Mouse (Mus musculus): Measurements from ENCODE around the gene Gucd1.

The Gucd1 gene

GRCm38 (mm10) chr10:75316908-75317761 lies 200.6 kb downstream of the Gucd1 start:
- DNase-seq = peak; percentile 40 to 55

GRCm38 (mm10) chr10:75316872-75316907 lies 201.1 kb downstream of the Gucd1 start, which contains the start of gene Adora2a:
Adora2a (plus strand) TSS chr10:75316877.
- DNase-seq = no peak

- DNase-seq = no peak
Measured at GRCm38 (mm10) chr10:75316472-75316871, 201.3 kb downstream of the Gucd1 start.

GRCm38 (mm10) chr10:75315756-75316155 lies 202.0 kb downstream of the Gucd1 start:
- DNase-seq = peak in 1 of 2 experiments; percentile 32

- DNase-seq = no peak
Measured at GRCm38 (mm10) chr10:75314190-75314980, 203.4 kb downstream of the Gucd1 start.

GRCm38 (mm10) chr10:75312361-75312760 lies 205.4 kb downstream of the Gucd1 start:
- DNase-seq = no peak

- DNase-seq = no peak
Measured at GRCm38 (mm10) chr10:75307130-75307529, 210.6 kb downstream of the Gucd1 start.

- peak in 1 of 2 experiments; percentile 35 for DNase-seq
Measured at GRCm38 (mm10) chr10:75304413-75304812, 213.4 kb downstream of the Gucd1 start.

GRCm38 (mm10) chr10:75304049-75304405 lies 213.7 kb downstream of the Gucd1 start:
- no peak for DNase-seq

GRCm38 (mm10) chr10:75303324-75304048 lies 214.3 kb downstream of the Gucd1 start:
- peak; percentile 35 to 45 for DNase-seq

GRCm38 (mm10) chr10:75302536-75302935 lies 215.2 kb downstream of the Gucd1 start:
- DNase-seq = no peak

- DNase-seq = no peak
Measured at GRCm38 (mm10) chr10:75301937-75302336, 215.8 kb downstream of the Gucd1 start.

- no peak for DNase-seq
Measured at GRCm38 (mm10) chr10:75301195-75301806, 216.5 kb downstream of the Gucd1 start.

Data from cerebellum, postnatal 36 days (tissue).